Mouse (Mus musculus): Measurements from ENCODE around the gene Olfr829.
"Not testable (repeated sequence)": the region's sequence is repeated elsewhere in the genome, so short reads cannot be mapped to it uniquely, and the experiment has no call there.

The Olfr829 gene

GRCm38 (mm10) chr9:18854633-18855032 is at the start of gene Olfr829:
TSS of gene Olfr829 (plus strand) at chr9:18854933.
- DNase-seq = no peak

GRCm38 (mm10) chr9:18819426-18819825 is 35.3 kb upstream of the Olfr829 start, which contains the start of gene Olfr828:
TSS of gene Olfr828 (minus strand) at chr9:18819526.
- DNase-seq = no peak

GRCm38 (mm10) chr9:18874393-18874792 is 19.7 kb downstream of the Olfr829 start, which contains the start of gene Olfr830:
TSS of gene Olfr830 (plus strand) at chr9:18874693.
- DNase-seq = no peak

- not testable (repeated sequence) for DNase-seq
Observed at GRCm38 (mm10) chr9:18907699-18908098, 53.0 kb downstream of the Olfr829 start.

All from cerebellum, postnatal 36 days (tissue).